Mouse (Mus musculus) testis, adult 2 months (tissue): ENCODE measurements around the gene Trpc7.

Experiments used
- CTCF ChIP-seq: fragments of 200-500 bp; IDR thresholded peaks from 2 replicates; pipeline ENCODE4 v1.5.1; 2012; ENCODE audit warnings: low read depth, mild to moderate bottlenecking, inconsistent platforms, low read length, moderate library complexity; ENCODE audit not compliant: control insufficient read depth, insufficient read depth, insufficient replicate concordance
- POLR2A ChIP-seq: fragments of 200-500 bp; IDR thresholded peaks from 2 replicates; pipeline ENCODE4 v1.6.1; 2012; ENCODE audit warnings: low read depth, mild to moderate bottlenecking, inconsistent platforms, low read length, moderate library complexity; ENCODE audit not compliant: control insufficient read depth

DNA sequence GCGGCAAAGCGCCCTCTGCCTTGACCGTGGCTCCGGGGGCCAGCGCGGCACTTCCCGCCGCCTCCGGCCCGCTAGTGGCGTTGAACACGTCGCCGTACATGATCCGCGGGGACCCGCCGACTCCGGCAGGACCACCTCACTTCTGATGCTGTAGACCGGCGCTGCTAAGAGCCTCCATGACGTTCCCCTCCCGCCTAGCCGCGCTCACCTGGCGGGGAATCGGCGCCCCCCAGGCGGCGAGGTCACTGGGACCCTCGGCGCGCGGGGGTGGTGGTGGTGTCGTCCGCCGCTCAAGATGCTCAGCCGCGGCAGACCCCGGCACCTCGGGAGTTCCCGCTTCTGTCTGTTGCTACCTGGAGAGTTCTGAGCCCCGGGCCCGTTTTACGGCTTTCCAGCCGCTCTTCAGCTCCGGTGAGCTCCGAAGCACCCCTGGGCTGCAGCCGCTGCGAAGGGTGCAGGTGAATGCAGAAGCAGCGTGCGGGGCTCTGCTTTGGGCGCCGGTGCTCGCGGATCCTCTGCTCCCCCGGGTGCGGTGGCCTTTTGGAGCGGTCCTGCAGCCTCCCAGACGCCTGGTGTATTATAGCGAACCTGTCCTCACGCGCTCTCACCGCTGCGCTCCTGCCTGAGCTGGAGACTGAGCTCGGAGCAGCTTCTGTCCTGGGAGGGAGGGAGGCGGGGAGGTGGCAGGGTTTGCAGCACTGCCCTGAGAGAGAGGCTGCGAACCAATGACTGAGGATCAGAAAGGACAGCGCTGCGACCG lies 142.4 kb downstream of the Trpc7 start, which contains the start of gene Gm45623:
- TF ChIP-seq CTCF: no peak
- no peak for TF ChIP-seq POLR2A
